Mouse (Mus musculus): ENCODE data around the gene Naga. TPM values are rescaled to one million over a fixed set of nuclear protein-coding genes. Genes with fewer than 3 reads are reported as not detected.

The Naga gene
- polyA plus RNA-seq (2015; fragmentation: Nextera tagmentation; extraction: Ambion mirVana) = 23.4 and 26.1 TPM in 2 replicates

DNA sequence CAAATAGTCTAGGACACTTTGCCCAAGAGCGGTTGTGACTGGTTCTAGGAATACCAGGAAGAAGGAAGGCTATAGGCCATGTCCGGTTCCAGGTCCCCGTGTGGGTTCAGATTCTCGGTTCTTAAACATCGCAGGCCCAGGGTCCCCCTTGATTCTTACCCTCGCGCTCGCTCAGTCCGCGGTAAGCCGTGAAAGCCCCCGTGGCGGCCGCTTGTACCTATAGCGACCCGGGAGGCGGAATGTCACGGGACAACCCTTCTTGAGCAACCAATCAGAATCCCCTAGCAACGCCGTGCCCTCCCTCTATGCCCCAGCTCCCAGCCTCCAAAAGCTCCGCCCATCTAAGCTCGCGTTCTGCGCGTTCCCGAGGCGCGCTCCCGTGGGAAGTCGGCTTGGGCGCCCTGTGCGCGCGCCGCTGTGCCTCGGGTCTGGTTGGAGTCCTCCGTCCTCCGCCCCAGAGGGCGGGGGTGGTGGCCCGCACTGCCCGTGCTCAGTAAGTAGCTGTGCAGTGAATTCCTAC lies at the start of gene Naga, which contains the start of the genes Pheta2 and Smdt1:
Naga (minus strand) TSS at position 333 of the 520 bp plus-strand sequence.
Pheta2 (plus strand) TSS at position 350 of the 520 bp plus-strand sequence.
Smdt1 (plus strand) TSS at position 367 of the 520 bp plus-strand sequence.
- ATAC-seq = peak; percentile 93
- peaks cover 3% of the 10 kb centered on the region; the same call in 1 of the 2 replicates for H3K36me3 ChIP-seq (ENCODE audit: control insufficient read depth, insufficient read depth)
- under 1% methylated on average over 41 of the region's 41 CpGs for WGBS
- H3K9me3 ChIP-seq (ENCODE audit: control insufficient read depth, low read length) = no peaks in the 10 kb centered on the region
- peak within 1 kb of the TSS; percentile 58 for H3K9ac ChIP-seq (replicated peaks; ENCODE audit: low read depth, low read length)
- H3K4me3 ChIP-seq (replicated peaks; ENCODE audit: low read length) = peak within 1 kb of the TSS; percentile 63
- H3K4me1 ChIP-seq (replicated peaks; ENCODE audit: control insufficient read depth, insufficient read depth, low read length) = peaks cover 19% of the 10 kb centered on the region
- H3K4me2 ChIP-seq (ENCODE audit: low read length) = peak within 1 kb of the TSS; percentile 49
- H3K27ac ChIP-seq (ENCODE audit: low read length) = peak within 1 kb of the TSS; percentile 26; the same call in 1 of the 2 replicates
- peaks cover 7% of the 10 kb centered on the region for H3K27me3 ChIP-seq (replicated peaks; ENCODE audit: control insufficient read depth, insufficient read depth, low read length)

DNA sequence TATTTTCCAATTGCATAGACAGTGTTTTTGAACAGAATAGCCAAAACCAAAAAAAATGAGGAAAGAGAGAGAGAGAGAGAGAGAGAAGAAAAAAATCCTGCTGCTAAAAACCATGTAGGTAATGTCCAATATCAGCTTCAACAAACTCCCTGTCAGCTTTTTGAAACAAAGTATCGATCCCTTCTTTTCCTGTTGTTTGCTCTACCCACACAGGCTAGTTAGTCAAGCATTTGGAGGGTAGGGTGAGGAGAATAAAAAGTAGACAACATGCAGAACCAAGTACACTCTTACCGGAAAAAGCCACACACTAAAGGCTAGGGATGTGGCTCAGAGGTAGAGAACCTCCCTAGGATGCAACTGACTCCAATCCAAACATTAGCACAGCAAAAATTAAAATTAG lies 47.0 kb upstream of the Naga start:
- H3K27ac ChIP-seq (ENCODE audit: low read length) = no peak overlapping the region
- H3K4me3 ChIP-seq (replicated peaks; ENCODE audit: low read length) = no peak overlapping the region
- no peak for ATAC-seq
- H3K9ac ChIP-seq (replicated peaks; ENCODE audit: low read depth, low read length) = no peak overlapping the region
- WGBS = 94% methylated on average over 2 of the region's 2 CpGs
- no peaks in the 10 kb centered on the region for H3K9me3 ChIP-seq (ENCODE audit: control insufficient read depth, low read length)
- no peaks in the 10 kb centered on the region for H3K27me3 ChIP-seq (replicated peaks; ENCODE audit: control insufficient read depth, insufficient read depth, low read length)
- no peak overlapping the region for H3K4me2 ChIP-seq (ENCODE audit: low read length)
- H3K36me3 ChIP-seq (ENCODE audit: control insufficient read depth, insufficient read depth) = no peaks in the 10 kb centered on the region
- H3K4me1 ChIP-seq (replicated peaks; ENCODE audit: control insufficient read depth, insufficient read depth, low read length) = peaks cover 4% of the 10 kb centered on the region

DNA sequence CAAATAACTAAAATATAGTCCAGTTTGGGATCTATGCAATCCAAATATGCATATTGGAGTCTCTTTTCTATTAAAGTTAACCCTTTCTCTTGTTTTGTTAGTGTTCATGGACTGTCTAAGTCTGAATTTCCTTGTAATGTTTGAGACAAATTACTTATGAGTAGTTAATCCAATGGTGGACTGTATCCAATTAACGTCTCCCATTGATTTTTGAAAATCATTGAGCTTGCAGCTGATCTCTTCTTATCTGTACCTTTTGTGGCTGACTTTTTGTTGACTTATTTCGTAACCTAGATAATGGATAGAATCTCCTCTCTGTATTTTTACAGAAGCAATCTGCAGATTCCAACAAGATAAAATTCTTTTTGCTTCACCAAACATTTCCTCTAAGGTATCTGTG lies 43.7 kb upstream of the Naga start:
- Histone ChIP-seq H3K9ac (replicated peaks; ENCODE audit: low read depth, low read length) (no peak overlapping the region), H3K4me1 (replicated peaks; ENCODE audit: control insufficient read depth, insufficient read depth, low read length) (peaks cover 8% of the 10 kb centered on the region), H3K4me2 (ENCODE audit: low read length) (no peak overlapping the region), H3K27me3 (replicated peaks; ENCODE audit: control insufficient read depth, insufficient read depth, low read length) (no peaks in the 10 kb centered on the region), H3K36me3 (ENCODE audit: control insufficient read depth, insufficient read depth) (no peaks in the 10 kb centered on the region), H3K27ac (ENCODE audit: low read length) (no peak overlapping the region), H3K4me3 (replicated peaks; ENCODE audit: low read length) (no peak overlapping the region), H3K9me3 (ENCODE audit: control insufficient read depth, low read length) (no peaks in the 10 kb centered on the region)
- ATAC-seq = no peak
- WGBS = 86% methylated on average over 2 of the region's 2 CpGs

DNA sequence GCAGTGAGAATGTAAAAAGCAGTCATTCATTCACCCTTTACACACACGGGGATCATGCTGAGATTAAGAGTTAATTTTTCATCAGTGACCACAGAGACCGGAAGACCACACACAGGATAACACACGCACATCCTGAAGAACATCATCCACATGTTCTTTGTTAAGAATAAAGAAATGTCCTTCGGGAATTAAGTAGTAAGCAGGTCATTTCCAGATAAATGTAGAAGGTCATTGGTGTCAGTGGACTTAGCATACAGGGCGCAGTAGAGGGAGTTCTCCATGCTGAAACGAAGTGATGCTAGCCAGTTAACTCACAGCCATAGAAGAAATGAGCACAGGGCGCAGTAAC lies 42.0 kb upstream of the Naga start:
- Histone ChIP-seq H3K9ac (replicated peaks; ENCODE audit: low read depth, low read length) (no peak overlapping the region; the same call in 1 of the 2 replicates), H3K36me3 (ENCODE audit: control insufficient read depth, insufficient read depth) (no peaks in the 10 kb centered on the region), H3K4me1 (replicated peaks; ENCODE audit: control insufficient read depth, insufficient read depth, low read length) (peaks cover 21% of the 10 kb centered on the region), H3K9me3 (ENCODE audit: control insufficient read depth, low read length) (no peaks in the 10 kb centered on the region), H3K27ac (ENCODE audit: low read length) (no peak overlapping the region), H3K4me3 (replicated peaks; ENCODE audit: low read length) (peak overlapping the region; percentile 39), H3K4me2 (ENCODE audit: low read length) (peak overlapping the region; percentile 61), H3K27me3 (replicated peaks; ENCODE audit: control insufficient read depth, insufficient read depth, low read length) (no peaks in the 10 kb centered on the region)
- no peak for ATAC-seq
- 39% methylated on average over 7 of the region's 7 CpGs for WGBS

DNA sequence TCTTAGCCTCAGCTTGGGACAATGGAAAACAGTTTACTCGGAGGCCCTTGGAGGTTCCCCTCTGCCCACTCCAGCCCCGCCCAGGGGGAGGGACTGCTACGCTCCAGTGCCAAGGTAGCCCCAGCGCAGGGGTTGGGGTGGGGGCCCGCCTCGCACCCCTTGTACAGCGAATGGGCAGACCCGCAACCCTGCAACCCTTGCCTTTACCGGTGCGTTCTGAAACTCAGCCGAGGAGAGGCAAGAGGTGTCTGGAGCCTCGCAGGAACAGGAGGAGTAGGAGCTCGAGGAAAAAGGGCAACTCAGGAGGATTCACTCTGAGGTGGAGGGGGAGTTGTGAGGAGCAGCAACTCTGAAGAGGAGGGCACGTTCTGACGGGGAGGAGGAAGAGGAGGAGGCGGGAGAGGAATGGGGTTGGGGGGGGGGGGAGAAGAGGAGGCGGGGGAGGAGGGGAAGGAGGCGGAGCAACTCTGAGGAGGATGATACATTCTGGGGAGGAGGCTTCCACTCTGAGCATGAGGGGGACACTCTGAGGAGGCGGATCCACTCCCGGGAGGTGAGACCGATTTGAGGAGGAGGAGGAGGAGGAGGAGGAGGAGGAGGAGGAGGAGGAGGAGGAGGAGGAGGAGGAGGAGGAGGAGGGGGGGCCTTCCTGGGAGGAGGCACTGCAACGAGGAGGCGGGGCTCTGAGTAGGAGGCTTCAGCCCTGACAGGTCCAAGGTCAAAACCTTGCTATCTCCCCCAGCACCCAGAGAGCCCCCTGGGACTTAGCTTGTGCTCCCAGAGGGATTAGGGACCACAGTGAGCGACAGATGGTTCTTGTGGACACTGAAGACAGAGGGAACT lies 41.4 kb upstream of the Naga start, which contains the start of gene Cyp2d22:
Cyp2d22 (minus strand) TSS at position 390 of the 843 bp plus-strand sequence.
- Histone ChIP-seq H3K4me1 (replicated peaks; ENCODE audit: control insufficient read depth, insufficient read depth, low read length) (peaks cover 21% of the 10 kb centered on the region), H3K9ac (replicated peaks; ENCODE audit: low read depth, low read length) (peak within 1 kb of the TSS; percentile 10), H3K4me2 (ENCODE audit: low read length) (peak within 1 kb of the TSS; percentile 61), H3K36me3 (ENCODE audit: control insufficient read depth, insufficient read depth) (no peaks in the 10 kb centered on the region), H3K27ac (ENCODE audit: low read length) (no peak within 1 kb of the TSS), H3K27me3 (replicated peaks; ENCODE audit: control insufficient read depth, insufficient read depth, low read length) (no peaks in the 10 kb centered on the region), H3K9me3 (ENCODE audit: control insufficient read depth, low read length) (no peaks in the 10 kb centered on the region), H3K4me3 (replicated peaks; ENCODE audit: low read length) (peak within 1 kb of the TSS; percentile 39)
- WGBS = 2% methylated on average over 18 of the region's 24 CpGs
- ATAC-seq = peak; percentile 72

DNA sequence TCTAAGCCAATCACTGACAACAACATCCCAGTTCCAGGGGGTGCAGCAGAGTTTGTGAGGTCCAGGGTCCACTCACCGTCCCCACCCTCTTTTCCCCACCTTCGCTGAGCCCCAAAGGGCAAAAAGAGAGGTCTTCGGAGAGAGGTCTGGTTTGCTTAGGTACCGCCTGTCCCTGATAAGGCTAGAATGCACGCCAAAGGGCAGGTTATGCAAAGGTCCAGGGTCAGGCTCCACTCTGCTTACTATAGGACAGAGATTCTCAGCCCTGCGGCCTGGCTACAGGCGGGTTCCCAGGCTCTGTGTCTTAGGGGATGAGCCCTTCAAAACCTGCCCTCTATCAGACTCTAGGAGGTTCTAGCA lies 40.8 kb upstream of the Naga start:
- peaks cover 21% of the 10 kb centered on the region for H3K4me1 ChIP-seq (replicated peaks; ENCODE audit: control insufficient read depth, insufficient read depth, low read length)
- no peaks in the 10 kb centered on the region for H3K27me3 ChIP-seq (replicated peaks; ENCODE audit: control insufficient read depth, insufficient read depth, low read length)
- no peaks in the 10 kb centered on the region for H3K36me3 ChIP-seq (ENCODE audit: control insufficient read depth, insufficient read depth)
- 26% methylated on average over 7 of the region's 7 CpGs for WGBS
- H3K4me2 ChIP-seq (ENCODE audit: low read length) = peak overlapping the region; percentile 61
- no peaks in the 10 kb centered on the region for H3K9me3 ChIP-seq (ENCODE audit: control insufficient read depth, low read length)
- H3K4me3 ChIP-seq (replicated peaks; ENCODE audit: low read length) = peak overlapping the region; percentile 39
- ATAC-seq = no peak
- H3K27ac ChIP-seq (ENCODE audit: low read length) = no peak overlapping the region
- no peak overlapping the region for H3K9ac ChIP-seq (replicated peaks; ENCODE audit: low read depth, low read length)

DNA sequence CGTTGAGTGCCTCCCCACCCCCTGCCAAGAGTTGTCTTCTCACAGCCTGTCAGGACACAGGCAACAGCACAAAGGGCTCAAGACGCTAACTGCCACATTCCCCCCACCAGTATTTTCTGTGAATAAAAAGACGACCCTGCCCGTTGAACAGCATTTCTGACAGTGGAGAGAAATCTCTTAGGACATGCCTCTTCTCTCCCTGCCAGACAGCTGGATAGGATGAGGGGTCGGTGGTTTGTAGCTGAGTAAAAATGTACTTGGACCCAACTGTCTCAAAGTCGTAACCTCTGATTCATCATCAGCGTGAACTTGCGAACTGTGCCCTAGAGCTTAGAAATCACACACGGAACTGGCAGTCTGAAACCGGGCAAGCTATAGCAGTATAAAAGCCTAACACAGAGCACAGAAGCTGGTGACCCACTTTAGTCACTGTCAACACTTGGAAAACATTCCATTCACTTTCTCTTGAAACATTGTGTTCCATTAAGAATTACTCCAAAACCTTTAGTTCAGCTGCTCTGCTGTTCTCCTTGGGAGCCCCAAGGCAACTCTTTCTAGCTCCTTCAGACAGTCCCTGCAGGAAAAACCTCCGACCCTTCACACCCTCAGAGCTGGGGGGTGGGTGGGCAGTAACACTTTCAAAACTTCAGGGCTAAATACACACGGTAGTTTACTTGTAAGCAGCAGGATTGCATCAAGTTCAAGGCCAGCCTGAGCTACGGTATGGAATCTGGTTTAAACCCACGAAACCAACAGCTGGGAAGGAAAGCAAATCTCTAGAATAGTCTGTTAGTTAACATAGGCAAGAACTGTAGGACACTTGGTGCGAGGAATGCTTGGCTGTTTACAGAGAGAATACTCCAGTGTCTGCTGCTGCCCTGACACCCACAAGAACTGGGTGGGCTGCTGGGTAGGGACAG lies 39.8 kb upstream of the Naga start:
- peaks cover 21% of the 10 kb centered on the region for H3K4me1 ChIP-seq (replicated peaks; ENCODE audit: control insufficient read depth, insufficient read depth, low read length)
- no peaks in the 10 kb centered on the region for H3K36me3 ChIP-seq (ENCODE audit: control insufficient read depth, insufficient read depth)
- H3K27me3 ChIP-seq (replicated peaks; ENCODE audit: control insufficient read depth, insufficient read depth, low read length) = no peaks in the 10 kb centered on the region
- no peak overlapping the region for H3K9ac ChIP-seq (replicated peaks; ENCODE audit: low read depth, low read length)
- H3K4me3 ChIP-seq (replicated peaks; ENCODE audit: low read length) = no peak overlapping the region
- H3K9me3 ChIP-seq (ENCODE audit: control insufficient read depth, low read length) = no peaks in the 10 kb centered on the region
- no peak overlapping the region for H3K4me2 ChIP-seq (ENCODE audit: low read length)
- WGBS = 53% methylated on average over 15 of the region's 15 CpGs
- ATAC-seq = no peak
- H3K27ac ChIP-seq (ENCODE audit: low read length) = no peak overlapping the region

DNA sequence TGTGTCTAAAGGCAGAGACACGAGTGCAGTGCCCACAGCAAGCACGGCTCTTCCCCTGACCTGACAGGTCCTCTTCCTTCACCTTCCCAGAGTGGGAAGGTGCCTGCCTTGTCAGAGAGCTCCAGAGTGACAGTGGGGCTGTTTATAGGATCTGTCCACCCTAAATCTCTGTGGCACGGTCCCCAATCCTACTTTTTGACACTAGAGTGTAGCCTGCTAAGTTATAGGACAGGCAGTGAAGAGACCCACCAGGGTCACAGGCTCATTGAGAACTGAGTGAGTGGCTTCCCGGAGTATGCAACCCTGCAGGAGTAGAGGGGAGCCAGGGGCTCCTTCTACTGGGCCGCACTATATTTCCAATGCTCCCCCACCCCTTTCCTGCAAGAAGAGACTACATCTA lies 39.0 kb upstream of the Naga start:
- H3K27me3 ChIP-seq (replicated peaks; ENCODE audit: control insufficient read depth, insufficient read depth, low read length) = no peaks in the 10 kb centered on the region
- H3K9ac ChIP-seq (replicated peaks; ENCODE audit: low read depth, low read length) = no peak overlapping the region
- H3K9me3 ChIP-seq (ENCODE audit: control insufficient read depth, low read length) = no peaks in the 10 kb centered on the region
- no peak overlapping the region for H3K27ac ChIP-seq (ENCODE audit: low read length)
- H3K36me3 ChIP-seq (ENCODE audit: control insufficient read depth, insufficient read depth) = no peaks in the 10 kb centered on the region
- no peak overlapping the region for H3K4me2 ChIP-seq (ENCODE audit: low read length)
- ATAC-seq = no peak
- H3K4me3 ChIP-seq (replicated peaks; ENCODE audit: low read length) = no peak overlapping the region
- H3K4me1 ChIP-seq (replicated peaks; ENCODE audit: control insufficient read depth, insufficient read depth, low read length) = peaks cover 21% of the 10 kb centered on the region
- 78% methylated on average over 5 of the region's 5 CpGs for WGBS

Data from forebrain, embryonic 16.5 days (tissue).